Mouse (Mus musculus) liver, adult 2 months (tissue): Measurements from ENCODE around the gene Fbxl18. TPM values are rescaled to one million over a fixed set of nuclear protein-coding genes. Genes with fewer than 3 reads are reported as not detected.
"Not testable (repeated sequence)": the region's sequence is repeated elsewhere in the genome, so short reads cannot be mapped to it uniquely, and the experiment has no call there.

ENCODE experiments used
- DNase-seq: peaks from one replicate; pipeline ENCODE4 v3.0.0-alpha.2; 2011; ENCODE audit warnings: low read depth, low spot score; ENCODE audit errors: extremely low read depth
- H3K27ac ChIP-seq: fragments of 200-500 bp; replicated peaks from 2 replicates; pipeline ENCODE4 v1.5.1; 2012; ENCODE audit warnings: low read depth, mild to moderate bottlenecking, control low read depth, inconsistent platforms, low read length; ENCODE audit not compliant: insufficient read depth
- H3K27me3 ChIP-seq: fragments of 200-500 bp; 2 replicates; pipeline ENCODE4 v1.6.1; 2012; ENCODE audit warnings: mild to moderate bottlenecking, moderate library complexity, low read length, inconsistent platforms; ENCODE audit not compliant: control insufficient read depth, insufficient read depth
- H3K36me3 ChIP-seq: fragments of 200-500 bp; 2 replicates; pipeline ENCODE4 v1.6.1; 2012; ENCODE audit warnings: low read length, inconsistent platforms; ENCODE audit not compliant: control insufficient read depth, insufficient read depth
- H3K4me1 ChIP-seq: fragments of 200-500 bp; 2 replicates; pipeline ENCODE4 v1.6.1; 2011; ENCODE audit warnings: low read length; ENCODE audit not compliant: control insufficient read depth, insufficient read depth
- H3K4me3 ChIP-seq: fragments of 200-500 bp; 2 replicates; pipeline ENCODE4 v1.5.1; 2011; ENCODE audit warnings: low read depth, mild to moderate bottlenecking, control low read depth, low read length, moderate library complexity; ENCODE audit not compliant: insufficient read depth
- H3K79me2 ChIP-seq: fragments of 200-500 bp; 2 replicates; pipeline ENCODE4 v1.6.1; 2012; ENCODE audit warnings: inconsistent platforms, mild to moderate bottlenecking, low read length, moderate library complexity; ENCODE audit not compliant: control insufficient read depth, insufficient read depth
- H3K9ac ChIP-seq: fragments of 200-500 bp; 2 replicates; pipeline ENCODE4 v1.6.1; 2012; ENCODE audit warnings: low read depth, mild to moderate bottlenecking, control low read depth, inconsistent platforms, low read length
- CTCF ChIP-seq: fragments of 200-500 bp; IDR thresholded peaks from 2 replicates; pipeline ENCODE4 v1.5.1; 2011; ENCODE audit warnings: low read depth, low read length, control low read depth
- POLR2A ChIP-seq: fragments of 200-500 bp; IDR thresholded peaks from 2 replicates; pipeline ENCODE4 v1.6.1; 2011; ENCODE audit warnings: low read length, control low read depth; ENCODE audit not compliant: insufficient read depth; ENCODE audit errors: extremely low read depth
- WGBS: fragments of 180-500 bp; shearing (Covaris S2); methylation state at CpG from one replicate; pipeline ENCODE4 v1.1.7; 2018; 5-methylcytosine and 5-hydroxymethylcytosine counted together
- polyA plus RNA-seq: library from polyadenylated mRNA; depleted of rRNA; stranded (reverse); fragments of >200 nt; gene quantifications from 2 replicates; pipeline ENCODE4 v1.2.3, GENCODE M21; 2012
- total RNA-seq: library from RNA; depleted of rRNA; stranded (reverse); fragments of >200 nt; gene quantifications from 2 replicates; pipeline ENCODE4 v1.2.3, GENCODE M21; 2014

The Fbxl18 gene
- total and polyA plus RNA-seq, 2 experiments = 1.5 to 10.6 TPM

GRCm38 (mm10) chr5:142842137-142842642 is 53.0 kb downstream of the Fbxl18 start:
- 49% methylated on average over 7 of the region's 7 CpGs for WGBS
- DNase-seq = no peak

GRCm38 (mm10) chr5:142841372-142842136 is 53.7 kb downstream of the Fbxl18 start:
- no peaks in the 10 kb centered on the region for H3K27me3 ChIP-seq
- TF ChIP-seq POLR2A = no peak
- TF ChIP-seq CTCF = no peak

More at GRCm38 (mm10) chr5:142842137-142842642, 53.0 kb downstream of the Fbxl18 start:
- Histone ChIP-seq H3K9ac (no peak overlapping the region), H3K36me3 (no peaks in the 10 kb centered on the region), H3K27ac (no peak overlapping the region), H3K27me3 (no peaks in the 10 kb centered on the region), H3K79me2 (no peaks in the 10 kb centered on the region), H3K4me1 (no peaks in the 10 kb centered on the region), H3K4me3 (no peak overlapping the region)
- TF ChIP-seq POLR2A (no peak), CTCF (peak; percentile 72)

GRCm38 (mm10) chr5:142837427-142837826 is 57.8 kb downstream of the Fbxl18 start:
- not testable (repeated sequence) for H3K9ac ChIP-seq, H3K4me3 ChIP-seq, H3K36me3 ChIP-seq, H3K4me1 ChIP-seq, H3K27me3 ChIP-seq, DNase-seq, H3K79me2 ChIP-seq, H3K27ac ChIP-seq
- 98% methylated on average over 2 of the region's 2 CpGs for WGBS

More at GRCm38 (mm10) chr5:142841372-142842136, 53.7 kb downstream of the Fbxl18 start:
- Histone ChIP-seq H3K36me3 (no peaks in the 10 kb centered on the region), H3K9ac (no peak overlapping the region), H3K4me1 (no peaks in the 10 kb centered on the region), H3K4me3 (no peak overlapping the region), H3K79me2 (no peaks in the 10 kb centered on the region), H3K27ac (no peak overlapping the region)
- WGBS = 78% methylated on average over 8 of the region's 8 CpGs
- DNase-seq = no peak

GRCm38 (mm10) chr5:142836891-142837290 is 58.3 kb downstream of the Fbxl18 start:
- no peak for TF ChIP-seq POLR2A
- TF ChIP-seq CTCF = no peak
- Histone ChIP-seq H3K27ac (no peak overlapping the region), H3K4me3 (no peak overlapping the region), H3K4me1 (no peaks in the 10 kb centered on the region), H3K79me2 (no peaks in the 10 kb centered on the region), H3K36me3 (no peaks in the 10 kb centered on the region), H3K9ac (no peak overlapping the region), H3K27me3 (no peaks in the 10 kb centered on the region)
- WGBS = 89% methylated on average over 6 of the region's 6 CpGs
- no peak for DNase-seq

GRCm38 (mm10) chr5:142833646-142834438 is 61.4 kb downstream of the Fbxl18 start:
- Histone ChIP-seq H3K4me1 (no peaks in the 10 kb centered on the region), H3K36me3 (no peaks in the 10 kb centered on the region), H3K9ac (no peak overlapping the region), H3K27ac (no peak overlapping the region), H3K79me2 (no peaks in the 10 kb centered on the region), H3K4me3 (no peak overlapping the region), H3K27me3 (no peaks in the 10 kb centered on the region)
- TF ChIP-seq CTCF = no peak
- TF ChIP-seq POLR2A = no peak
- no peak for DNase-seq
- WGBS = 87% methylated on average over 8 of the region's 8 CpGs
